8 mouse cellular contexts compared by ENCODE assay signal in the genomic region with DNA sequence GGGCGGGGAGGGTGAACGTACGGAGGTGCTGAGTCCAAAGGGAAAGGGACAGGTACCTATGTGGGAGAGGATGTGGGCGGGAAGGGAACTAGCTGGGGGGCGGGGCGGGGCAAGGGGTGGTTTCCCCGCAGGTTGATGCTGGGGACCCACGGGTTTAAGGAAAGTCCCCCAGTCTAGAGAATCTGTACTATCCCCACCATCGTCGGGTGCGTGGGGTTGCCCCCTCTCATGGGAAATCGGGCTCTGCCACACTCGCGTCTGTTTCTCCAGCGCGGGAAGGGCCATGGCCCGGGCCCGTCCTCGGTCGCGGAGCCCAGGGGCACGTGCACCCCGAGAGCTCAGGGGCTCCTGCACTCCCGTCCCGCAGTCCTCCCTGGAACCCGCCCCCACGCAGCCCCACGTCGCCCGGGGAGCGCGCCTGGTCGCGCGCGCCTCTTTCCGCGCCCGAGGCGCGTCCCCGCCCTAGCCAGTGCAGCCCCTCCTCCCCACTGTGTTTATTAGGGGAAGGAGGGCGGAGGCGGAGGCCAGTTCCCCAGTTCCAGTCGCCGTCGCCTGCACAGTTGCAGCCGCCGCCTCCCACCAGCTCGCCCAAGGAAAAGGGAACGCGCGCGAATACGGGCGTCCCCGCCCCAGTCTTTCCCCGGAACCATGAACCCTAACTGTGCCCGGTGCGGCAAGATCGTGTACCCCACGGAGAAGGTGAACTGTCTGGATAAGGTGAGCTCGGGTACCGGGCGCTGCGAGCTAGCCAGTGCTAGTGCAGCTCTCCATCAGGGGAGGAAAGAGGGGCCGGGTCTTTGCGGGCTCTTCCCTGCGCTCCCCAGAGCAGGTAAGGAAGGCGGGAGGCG. TPM values are rescaled to one million over a fixed set of nuclear protein-coding genes. Genes with fewer than 3 reads are reported as not detected.
DNase-seq lines count a peak whose midpoint lies in the region; ATAC-seq and TF ChIP-seq lines count a peak whose summit lies in the region.

No protein-coding gene starts in this region.

- no peak for TF ChIP-seq CTCF in Patski (IDR thresholded peaks at IDR 0.05)

- under 1% methylated on average over 67 of the region's 71 CpGs for WGBS in hindbrain, embryonic 14.5 days

- H3K9ac ChIP-seq in hindbrain, embryonic 14.5 days = peak overlapping the region; percentile 80

- in situ Hi-C loops in Patski (cut with MboI; ENCODE audit: low pct_unique_long_range_greater_than_20kb) = loop anchor here (5.0 kb wide), 2 partner anchors 83 to 188 kb away; partner anchors contain the start of genes Fbxo47 and Plxdc1

- peak overlapping the region; percentile 91 for H3K4me2 ChIP-seq in hindbrain, embryonic 14.5 days (replicated peaks)

- H3K9me3 ChIP-seq in hindbrain, embryonic 14.5 days (ENCODE audit: control insufficient read depth, low read length) = no peaks in the 10 kb centered on the region

- H3K4me1 ChIP-seq in hindbrain, embryonic 14.5 days (replicated peaks; ENCODE audit: control insufficient read depth, insufficient read depth, low read length) = peaks cover 27% of the 10 kb centered on the region

- peak; percentile 42 for ATAC-seq in Patski
- ATAC-seq in hindbrain, embryonic 14.5 days (ENCODE audit: low FRiP score) = peak; percentile 83

- peak overlapping the region; percentile 61 for H3K4me3 ChIP-seq in hindbrain, embryonic 14.5 days (replicated peaks; ENCODE audit: low read length)

- peak overlapping the region; percentile 94 for H3K27ac ChIP-seq in hindbrain, embryonic 14.5 days

- DNase-seq in Patski (ENCODE audit: low read depth, low spot score) = no peak
- peak; percentile 93 to 95 for DNase-seq in cerebellum, postnatal 25 days
- peak; percentile 86 to 90 for DNase-seq in frontal cortex, postnatal 36 days (ENCODE audit: low spot score in 2 of 2)
- peak; percentile 90 for DNase-seq in hindbrain, embryonic 14.5 days (ENCODE audit: low spot score)
- DNase-seq in layer of hippocampus, postnatal 36 days = peak; percentile 90
- peak; percentile 83 for DNase-seq in lung, postnatal 25 days (ENCODE audit: low spot score)
- peak; percentile 64 for DNase-seq in retina, adult 2 months (ENCODE audit: low read depth, low spot score)
- DNase-seq in thymus, postnatal 25 days = peak; percentile 88

- POLR2A ChIA-PET in Patski (lab: Charles Lee) = interaction anchor here (0.6 to 6.7 kb wide), 4 partner anchors 10 to 212 kb away, joined by 3 to 133 read pairs (median 6); partner anchors contain the start of gene Fbxo47

- H3K27me3 ChIP-seq in Patski = no peaks in the 10 kb centered on the region
- no peaks in the 10 kb centered on the region for H3K27me3 ChIP-seq in hindbrain, embryonic 14.5 days (ENCODE audit: control insufficient read depth, insufficient read depth, low read length)

- H3K36me3 ChIP-seq in hindbrain, embryonic 14.5 days (replicated peaks; ENCODE audit: control insufficient read depth, insufficient read depth) = no peaks in the 10 kb centered on the region

- CTCF ChIA-PET in Patski (lab: Charles Lee) = interaction anchor here (1.8 to 4.3 kb wide), 2 partner anchors 14 to 19 kb away, joined by 9 to 32 read pairs; no protein-coding TSS in a partner anchor

RNA-seq across cellular contexts. Expression of gene Lasp1, which starts 0.6 kb away (rescaled TPM):
- polyA plus RNA-seq in Patski (2021) = 246 TPM
- 110 and 126 TPM in 2 replicates for polyA plus RNA-seq in hindbrain, embryonic 14.5 days (2014; fragmentation: Nextera tagmentation; extraction: Ambion mirVana)
- total RNA-seq in layer of hippocampus, postnatal 36 days (2021) = 10 to 100 TPM; 98.0 to 98.2 TPM

RNA-seq across cellular contexts. Expression of gene Rpl23, which starts 17.1 kb away (rescaled TPM):
- 568 TPM for polyA plus RNA-seq in Patski (2021)
- 324 and 419 TPM in 2 replicates for polyA plus RNA-seq in hindbrain, embryonic 14.5 days (2014; fragmentation: Nextera tagmentation; extraction: Ambion mirVana)
- total RNA-seq in layer of hippocampus, postnatal 36 days (2021) = 100 to 1,000 TPM; 355 TPM

RNA-seq across cellular contexts. Expression of gene 1700001P01Rik, which starts 23.7 kb away (rescaled TPM):
- polyA plus RNA-seq in Patski (2021) = 0.10 TPM
- 0.68 TPM in 1 of 2 replicates, not detected in the other for polyA plus RNA-seq in hindbrain, embryonic 14.5 days (2014; fragmentation: Nextera tagmentation; extraction: Ambion mirVana)
- total RNA-seq in layer of hippocampus, postnatal 36 days (2021) = 1 to 10 TPM in 1 of 2 experiments, under 1 TPM in 1; 0.60 to 1.3 TPM

RNA-seq across cellular contexts. Expression of gene Cwc25, which starts 33.0 kb away (rescaled TPM):
- 20.1 TPM for polyA plus RNA-seq in Patski (2021)
- polyA plus RNA-seq in hindbrain, embryonic 14.5 days (2014; fragmentation: Nextera tagmentation; extraction: Ambion mirVana) = 8.1 and 11.2 TPM in 2 replicates
- total RNA-seq in layer of hippocampus, postnatal 36 days (2021) = 10 to 100 TPM; 19.5 to 19.8 TPM

RNA-seq across cellular contexts. Expression of gene B230217C12Rik, which starts 41.2 kb away (rescaled TPM):
- 1.5 TPM for polyA plus RNA-seq in Patski (2021)
- polyA plus RNA-seq in hindbrain, embryonic 14.5 days (2014; fragmentation: Nextera tagmentation; extraction: Ambion mirVana) = 38.2 and 38.8 TPM in 2 replicates
- 10 to 100 TPM; 67.5 to 68.4 TPM for total RNA-seq in layer of hippocampus, postnatal 36 days (2021)
